Mouse (Mus musculus) kidney, embryonic 14.5 days (tissue): ENCODE measurements around the gene Gm49387. TPM values are rescaled to one million over a fixed set of nuclear protein-coding genes. Genes with fewer than 3 reads are reported as not detected.
A peak's percentile ranks its signal among the peaks of the same experiment; 100 is the strongest.

Experiments used
- ATAC-seq: fragments of 200-750 bp; cut with Nextera tagmentation; 2 replicates; pipeline ENCODE4 v1.8.0; 2017; ENCODE audit warnings: moderate number of reproducible peaks, mild to moderate bottlenecking, moderate TSS enrichment, moderate library complexity; ENCODE audit not compliant: low FRiP score, low TSS enrichment
- H3K27ac ChIP-seq: fragments of 300-500 bp; sonication (generic); 2 replicates; pipeline ENCODE4 v1.5.1; 2014; ENCODE audit warnings: low read depth, mild to moderate bottlenecking, low read length, moderate library complexity, mixed read lengths
- H3K27me3 ChIP-seq: fragments of 300-500 bp; sonication (generic); 2 replicates; pipeline ENCODE4 v1.6.1; 2014; ENCODE audit warnings: mild to moderate bottlenecking, low read length; ENCODE audit not compliant: control insufficient read depth, insufficient read depth
- H3K36me3 ChIP-seq: fragments of 300-500 bp; sonication (generic); 2 replicates; pipeline ENCODE4 v1.6.1; 2014; ENCODE audit warnings: low read length, mixed read lengths; ENCODE audit not compliant: control insufficient read depth, insufficient read depth
- H3K4me1 ChIP-seq: fragments of 300-500 bp; sonication (generic); 2 replicates; pipeline ENCODE4 v1.6.1; 2014; ENCODE audit warnings: low read length, mixed read lengths; ENCODE audit not compliant: control insufficient read depth, insufficient read depth
- H3K4me2 ChIP-seq: fragments of 300-500 bp; sonication (generic); replicated peaks from 2 replicates; pipeline ENCODE4 v1.6.1; 2014; ENCODE audit warnings: low read depth, mild to moderate bottlenecking, low read length
- H3K4me3 ChIP-seq: fragments of 300-500 bp; sonication (generic); 2 replicates; pipeline ENCODE4 v1.5.1; 2014; ENCODE audit warnings: mild to moderate bottlenecking, low read length
- H3K9ac ChIP-seq: fragments of 300-500 bp; sonication (generic); 2 replicates; pipeline ENCODE4 v1.6.1; 2014; ENCODE audit warnings: low read depth, mild to moderate bottlenecking, low read length, moderate library complexity
- H3K9me3 ChIP-seq: fragments of 300-500 bp; sonication (generic); 2 replicates; pipeline ENCODE4 v1.6.1; 2016; ENCODE audit warnings: low read length; ENCODE audit not compliant: control insufficient read depth
- WGBS: fragments of 180-500 bp; shearing (Covaris S2); extraction: QIAGEN DNeasy Blood & Tissue Kit; methylation state at CpG from one replicate; pipeline ENCODE4 v1.1.7; 2014; 5-methylcytosine and 5-hydroxymethylcytosine counted together
- polyA plus RNA-seq: library from polyadenylated mRNA; unstranded; fragments of >200 nt; fragmentation: Nextera tagmentation; extraction: Ambion mirVana; gene quantifications from 2 replicates; pipeline ENCODE4 v1.2.1, GENCODE M21; 2014

Gene Gm49387
- polyA plus RNA-seq, 1 experiment from 2014 or later = not detected

- ATAC-seq = no peak
- WGBS = 73% methylated on average over 10 of the region's 10 CpGs
- H3K9ac ChIP-seq = no peak overlapping the region
- H3K27me3 ChIP-seq = no peaks in the 10 kb centered on the region
- no peak overlapping the region for H3K4me2 ChIP-seq
- H3K9me3 ChIP-seq = no peaks in the 10 kb centered on the region
- no peak overlapping the region for H3K27ac ChIP-seq
- H3K4me3 ChIP-seq = no peak overlapping the region
- 0 out of 2 replicates have a peak, but pooled peaks cover 2% of the 10 kb centered on the region for H3K36me3 ChIP-seq
- no peaks in the 10 kb centered on the region for H3K4me1 ChIP-seq
Observed at GRCm38 (mm10) chr14:31671635-31672320, 31.1 kb upstream of the Gm49387 start.

- 84% methylated on average over 15 of the region's 15 CpGs for WGBS
- Histone ChIP-seq H3K4me3 (no peak overlapping the region), H3K4me2 (no peak overlapping the region), H3K27ac (peak overlapping the region; percentile 3; the same call in 1 of the 2 replicates), H3K9me3 (no peaks in the 10 kb centered on the region), H3K4me1 (no peaks in the 10 kb centered on the region), H3K36me3 (peaks cover 2% of the 10 kb centered on the region; the same call in 1 of the 2 replicates), H3K9ac (no peak overlapping the region), H3K27me3 (no peaks in the 10 kb centered on the region)
- no peak; the same call in 1 of the 2 replicates for ATAC-seq
Observed at GRCm38 (mm10) chr14:31669642-31670490, 29.2 kb upstream of the Gm49387 start.

- no peak overlapping the region for H3K9ac ChIP-seq
- no peaks in the 10 kb centered on the region for H3K9me3 ChIP-seq
- ATAC-seq = no peak
- H3K4me3 ChIP-seq = no peak overlapping the region
- no peaks in the 10 kb centered on the region for H3K27me3 ChIP-seq
- H3K36me3 ChIP-seq = peaks cover 2% of the 10 kb centered on the region; the same call in 1 of the 2 replicates
- H3K4me2 ChIP-seq = no peak overlapping the region
- no peaks in the 10 kb centered on the region for H3K4me1 ChIP-seq
- WGBS = 81% methylated on average over 13 of the region's 13 CpGs
- peak overlapping the region; percentile 37; the same call in 1 of the 2 replicates for H3K27ac ChIP-seq
Observed at GRCm38 (mm10) chr14:31669161-31669611, 28.5 kb upstream of the Gm49387 start.

DNA sequence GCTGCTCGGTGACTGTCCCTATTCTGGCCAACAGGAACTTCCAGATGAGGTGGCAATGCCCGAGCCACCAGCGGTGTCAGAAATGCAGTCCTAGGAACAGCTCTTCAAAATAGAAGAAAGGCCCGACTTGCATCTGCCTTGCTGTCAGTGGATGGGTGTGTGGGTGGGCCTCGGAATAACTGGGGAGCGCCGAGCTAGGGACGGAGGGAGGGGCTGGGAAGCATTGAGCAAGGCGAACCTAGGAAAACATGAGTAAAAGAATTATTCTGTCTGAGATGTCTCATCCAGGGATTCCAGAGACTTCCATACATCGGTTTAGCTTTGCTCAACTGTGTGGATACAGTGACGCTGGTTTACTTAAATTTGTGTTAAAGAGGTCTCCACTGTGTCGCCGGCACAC, 27.6 kb upstream of the Gm49387 start:
- no peaks in the 10 kb centered on the region for H3K4me1 ChIP-seq
- no peak overlapping the region for H3K4me3 ChIP-seq
- H3K9me3 ChIP-seq = no peaks in the 10 kb centered on the region
- no peak overlapping the region for H3K4me2 ChIP-seq
- no peak for ATAC-seq
- no peak overlapping the region for H3K9ac ChIP-seq
- no peak overlapping the region; the same call in 1 of the 2 replicates for H3K27ac ChIP-seq
- peaks cover 2% of the 10 kb centered on the region; the same call in 1 of the 2 replicates for H3K36me3 ChIP-seq
- 87% methylated on average over 13 of the region's 13 CpGs for WGBS
- H3K27me3 ChIP-seq = no peaks in the 10 kb centered on the region

DNA sequence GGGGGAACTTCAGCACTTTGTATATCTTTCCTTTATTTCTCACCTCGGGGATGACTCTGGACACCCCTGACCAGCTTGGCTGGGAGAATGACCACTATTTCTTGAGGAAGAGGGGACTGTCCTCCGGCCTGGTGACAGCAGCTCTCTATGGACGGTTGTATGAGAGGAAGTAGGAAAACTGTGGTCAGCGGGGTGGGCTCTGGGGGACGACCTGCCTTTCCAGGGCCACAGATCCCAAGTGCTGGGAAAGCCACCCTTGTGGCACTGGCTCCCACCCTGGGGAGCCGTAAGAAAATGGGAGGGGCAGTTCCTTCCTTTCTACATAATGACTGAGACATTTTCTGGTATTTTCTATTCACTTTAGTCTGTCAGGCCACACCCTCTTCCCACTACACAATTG, 27.1 kb upstream of the Gm49387 start:
- Histone ChIP-seq H3K4me3 (no peak overlapping the region), H3K4me1 (peaks cover 6% of the 10 kb centered on the region), H3K9ac (no peak overlapping the region), H3K9me3 (no peaks in the 10 kb centered on the region), H3K27ac (no peak overlapping the region), H3K27me3 (no peaks in the 10 kb centered on the region), H3K4me2 (no peak overlapping the region), H3K36me3 (peaks cover 2% of the 10 kb centered on the region; the same call in 1 of the 2 replicates)
- no peak for ATAC-seq
- WGBS = 82% methylated on average over 6 of the region's 6 CpGs

GRCm38 (mm10) chr14:31666931-31667705, 26.4 kb upstream of the Gm49387 start:
- no peak overlapping the region for H3K4me2 ChIP-seq
- H3K27ac ChIP-seq = no peak overlapping the region
- no peak overlapping the region for H3K4me3 ChIP-seq
- H3K36me3 ChIP-seq = peaks cover 2% of the 10 kb centered on the region; the same call in 1 of the 2 replicates
- WGBS = 95% methylated on average over 28 of the region's 28 CpGs
- H3K9ac ChIP-seq = no peak overlapping the region
- H3K9me3 ChIP-seq = no peaks in the 10 kb centered on the region
- no peak for ATAC-seq
- peaks cover 11% of the 10 kb centered on the region for H3K4me1 ChIP-seq
- no peaks in the 10 kb centered on the region for H3K27me3 ChIP-seq

DNA sequence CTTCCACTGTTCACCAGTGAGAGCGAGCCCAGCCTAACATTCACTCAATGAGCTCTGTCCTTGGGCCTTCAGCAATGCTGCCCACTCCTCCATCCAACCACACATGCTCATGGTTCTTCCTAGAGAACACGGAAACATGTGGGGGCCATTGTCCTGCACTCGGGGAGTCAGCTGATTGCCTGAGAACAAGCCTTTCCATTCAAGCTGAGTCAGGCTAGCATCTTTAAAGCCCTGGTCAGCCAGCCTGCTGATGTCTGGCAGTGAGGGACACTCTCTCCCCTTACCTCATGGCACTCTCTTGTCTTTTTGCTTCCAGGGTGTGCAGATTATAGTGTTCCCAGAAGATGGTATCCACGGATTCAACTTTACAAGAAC, 24.9 kb upstream of the Gm49387 start:
- Histone ChIP-seq H3K4me3 (no peak overlapping the region), H3K9me3 (no peaks in the 10 kb centered on the region), H3K4me1 (peaks cover 21% of the 10 kb centered on the region), H3K4me2 (no peak overlapping the region), H3K9ac (no peak overlapping the region), H3K27me3 (no peaks in the 10 kb centered on the region), H3K36me3 (peaks cover 2% of the 10 kb centered on the region; the same call in 1 of the 2 replicates), H3K27ac (no peak overlapping the region)
- WGBS = 83% methylated on average over 4 of the region's 4 CpGs
- no peak for ATAC-seq

GRCm38 (mm10) chr14:31664903-31665565, 24.4 kb upstream of the Gm49387 start:
- Histone ChIP-seq H3K27ac (no peak overlapping the region), H3K27me3 (no peaks in the 10 kb centered on the region), H3K4me1 (peaks cover 21% of the 10 kb centered on the region), H3K4me3 (no peak overlapping the region), H3K9me3 (no peaks in the 10 kb centered on the region), H3K4me2 (no peak overlapping the region), H3K9ac (no peak overlapping the region), H3K36me3 (peaks cover 2% of the 10 kb centered on the region; the same call in 1 of the 2 replicates)
- no peak for ATAC-seq
- 59% methylated on average over 12 of the region's 12 CpGs for WGBS
